Mouse (Mus musculus) hindbrain, embryonic 12.5 days (tissue): Measurements from ENCODE around the gene Polr2l. TPM values are rescaled to one million over a fixed set of nuclear protein-coding genes. Genes with fewer than 3 reads are reported as not detected.
A peak's percentile ranks its signal among the peaks of the same experiment; 100 is the strongest.

Experiments
- ATAC-seq: fragments of 200-750 bp; cut with Nextera tagmentation; 2 replicates; pipeline ENCODE4 v1.8.0; 2017; ENCODE audit warnings: moderate TSS enrichment; ENCODE audit not compliant: low FRiP score
- H3K27ac ChIP-seq: fragments of 300-500 bp; sonication (generic); 2 replicates; pipeline ENCODE4 v1.5.1; 2016; ENCODE audit warnings: mild to moderate bottlenecking
- H3K27me3 ChIP-seq: fragments of 300-500 bp; sonication (generic); 2 replicates; pipeline ENCODE4 v1.6.1; 2016; ENCODE audit warnings: mild to moderate bottlenecking
- H3K36me3 ChIP-seq: fragments of 300-500 bp; sonication (generic); 2 replicates; pipeline ENCODE4 v1.6.1; 2016; ENCODE audit warnings: mild to moderate bottlenecking
- H3K4me1 ChIP-seq: fragments of 300-500 bp; sonication (generic); 2 replicates; pipeline ENCODE4 v1.6.1; 2016
- H3K4me2 ChIP-seq: fragments of 300-500 bp; sonication (generic); replicated peaks from 2 replicates; pipeline ENCODE4 v1.6.1; 2016; ENCODE audit warnings: mild to moderate bottlenecking
- H3K4me3 ChIP-seq: fragments of 300-500 bp; sonication (generic); 2 replicates; pipeline ENCODE4 v1.5.1; 2016; ENCODE audit warnings: mild to moderate bottlenecking
- H3K9ac ChIP-seq: fragments of 300-500 bp; sonication (generic); 2 replicates; pipeline ENCODE4 v1.6.1; 2016; ENCODE audit warnings: mild to moderate bottlenecking, moderate library complexity
- H3K9me3 ChIP-seq: fragments of 300-500 bp; sonication (generic); replicated peaks from 2 replicates; pipeline ENCODE4 v1.6.1; 2016; ENCODE audit warnings: mild to moderate bottlenecking
- WGBS: fragments of 180-500 bp; shearing (Covaris S2); methylation state at CpG from one replicate; pipeline ENCODE4 v1.1.7; 2016; 5-methylcytosine and 5-hydroxymethylcytosine counted together
- polyA plus RNA-seq: library from polyadenylated mRNA; unstranded; fragments of >200 nt; fragmentation: Nextera tagmentation; extraction: Ambion mirVana; gene quantifications from 2 replicates; pipeline ENCODE4 v1.2.1, GENCODE M21; 2016

Polr2l gene
- polyA plus RNA-seq, 1 experiment from 2014 or later = 69.0 TPM

DNA sequence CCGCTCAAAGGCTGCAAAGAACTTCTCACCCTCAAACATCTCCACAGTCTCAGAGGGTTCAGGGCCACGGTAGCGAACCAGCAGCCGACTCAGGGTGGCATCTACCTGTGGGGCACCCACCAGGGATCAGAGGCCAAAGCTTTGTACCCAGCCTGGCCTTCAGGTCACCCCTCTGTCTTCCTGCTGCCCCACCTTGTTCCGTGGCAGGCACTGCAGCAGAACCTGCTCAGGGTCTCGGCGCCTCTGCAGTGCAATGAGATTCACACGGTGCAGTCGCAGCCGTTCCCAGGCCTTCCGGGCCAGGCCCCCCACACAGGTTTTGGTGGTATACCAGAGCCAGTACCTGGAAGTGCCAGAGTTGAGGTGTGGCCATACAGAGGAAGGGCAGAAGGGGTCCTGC, 35.1 kb downstream of the Polr2l start:
- ATAC-seq = no peak

DNA sequence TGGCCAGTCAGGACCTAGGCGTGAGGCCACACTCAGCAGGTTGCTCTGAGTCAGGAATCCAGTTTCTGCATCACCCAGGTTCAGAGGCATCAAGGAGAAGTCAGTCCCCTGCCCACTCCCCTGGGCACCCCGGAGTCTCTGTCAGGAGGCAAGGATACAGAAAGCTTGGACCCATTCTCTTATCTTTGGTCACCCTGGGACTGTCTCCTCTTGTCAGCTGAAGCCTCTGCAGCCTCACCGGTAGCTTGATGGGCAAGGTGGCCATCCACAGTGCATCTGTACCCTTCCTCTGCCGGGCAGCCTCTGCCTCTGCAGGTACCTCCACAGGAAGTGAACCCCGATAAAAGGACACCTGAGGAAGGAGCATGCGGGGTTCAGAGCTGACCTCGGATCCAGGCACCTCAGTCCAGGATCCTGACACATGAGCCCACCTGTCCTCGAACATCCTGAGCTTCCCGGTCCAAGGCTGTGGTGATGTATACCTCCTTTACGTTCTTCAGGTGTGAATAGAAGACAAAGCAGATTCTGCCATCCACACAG, 35.7 kb downstream of the Polr2l start:
- Histone ChIP-seq H3K27ac (no peak overlapping the region), H3K4me1 (peaks cover 50% of the 10 kb centered on the region), H3K9me3 (no peaks in the 10 kb centered on the region), H3K27me3 (no peaks in the 10 kb centered on the region), H3K4me2 (no peak overlapping the region), H3K9ac (no peak overlapping the region), H3K4me3 (no peak overlapping the region), H3K36me3 (peaks cover 22% of the 10 kb centered on the region)
- WGBS = 90% methylated on average over 10 of the region's 10 CpGs
- ATAC-seq = no peak

More for the DNA sequence above, 35.1 kb downstream of the Polr2l start:
- H3K27ac ChIP-seq = no peak overlapping the region
- no peak overlapping the region for H3K4me2 ChIP-seq
- H3K4me1 ChIP-seq = peaks cover 48% of the 10 kb centered on the region
- no peak overlapping the region for H3K4me3 ChIP-seq
- H3K9me3 ChIP-seq = no peaks in the 10 kb centered on the region
- H3K36me3 ChIP-seq = peaks cover 22% of the 10 kb centered on the region
- no peaks in the 10 kb centered on the region for H3K27me3 ChIP-seq
- WGBS = 93% methylated on average over 11 of the region's 11 CpGs
- no peak overlapping the region for H3K9ac ChIP-seq

GRCm38 (mm10) chr7:141438201-141438968, 36.5 kb downstream of the Polr2l start:
- Histone ChIP-seq H3K4me1 (peaks cover 53% of the 10 kb centered on the region), H3K4me3 (no peak overlapping the region), H3K9ac (no peak overlapping the region), H3K27ac (no peak overlapping the region), H3K27me3 (no peaks in the 10 kb centered on the region), H3K9me3 (no peaks in the 10 kb centered on the region), H3K36me3 (peaks cover 22% of the 10 kb centered on the region), H3K4me2 (no peak overlapping the region)
- no peak for ATAC-seq
- WGBS = 93% methylated on average over 12 of the region's 12 CpGs

GRCm38 (mm10) chr7:141437178-141438120, 37.5 kb downstream of the Polr2l start, which contains the start of gene Slc25a22:
Gene Slc25a22, minus strand, starts transcription at chr7:141437892.
- 6% methylated on average over 53 of the region's 53 CpGs for WGBS
- Histone ChIP-seq H3K27me3 (no peaks in the 10 kb centered on the region), H3K4me3 (peak within 1 kb of the TSS; percentile 54), H3K9me3 (no peaks in the 10 kb centered on the region), H3K4me1 (peaks cover 51% of the 10 kb centered on the region), H3K36me3 (peaks cover 32% of the 10 kb centered on the region), H3K27ac (peak within 1 kb of the TSS; percentile 73), H3K9ac (peak within 1 kb of the TSS; percentile 78), H3K4me2 (peak within 1 kb of the TSS; percentile 76)
- peak; percentile 75 for ATAC-seq

- 42% methylated on average over 2 of the region's 2 CpGs for WGBS
- Histone ChIP-seq H3K4me2 (peak overlapping the region; percentile 76), H3K9me3 (no peaks in the 10 kb centered on the region), H3K27me3 (no peaks in the 10 kb centered on the region), H3K27ac (peak overlapping the region; percentile 73; the same call in 1 of the 2 replicates), H3K9ac (peak overlapping the region; percentile 78), H3K4me3 (peak overlapping the region; percentile 54), H3K36me3 (peaks cover 41% of the 10 kb centered on the region), H3K4me1 (peaks cover 46% of the 10 kb centered on the region)
- ATAC-seq = no peak
These were observed 38.4 kb downstream of the Polr2l start for GRCm38 (mm10) chr7:141436523-141436892.

DNA sequence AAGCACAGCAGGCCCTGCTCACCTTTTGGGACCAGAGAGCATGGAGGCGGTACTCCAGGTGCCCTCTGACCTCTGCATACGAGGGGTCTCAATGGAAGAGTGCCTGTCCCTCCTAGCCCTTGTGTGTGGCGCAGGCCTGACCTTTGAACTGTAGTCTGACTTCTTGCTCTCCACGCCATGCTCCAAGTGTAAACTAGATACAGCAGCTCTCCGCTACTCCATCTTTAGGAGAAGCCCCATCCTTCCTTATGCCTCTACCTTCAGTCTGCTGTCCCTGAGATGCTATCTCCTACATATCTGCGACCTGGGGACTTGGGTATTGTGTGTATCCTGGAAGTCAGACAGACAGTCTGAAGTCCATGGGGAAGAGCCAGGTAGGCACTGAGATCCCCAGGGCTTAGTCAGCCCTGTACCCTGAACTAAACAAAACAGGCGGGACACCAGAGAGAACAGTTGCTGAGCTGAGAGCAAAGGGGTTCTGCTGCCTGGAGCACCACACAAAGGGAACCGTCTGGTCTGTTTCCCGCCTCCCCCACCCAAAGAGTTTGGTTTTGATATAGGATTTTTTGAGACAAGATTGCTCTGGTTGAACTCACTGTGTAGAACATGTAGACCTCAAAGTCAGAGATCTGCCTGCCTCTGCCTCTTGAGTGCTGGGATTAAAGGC, 38.9 kb downstream of the Polr2l start:
- peak overlapping the region; percentile 14 for H3K9ac ChIP-seq
- no peaks in the 10 kb centered on the region for H3K27me3 ChIP-seq
- H3K4me1 ChIP-seq = peaks cover 49% of the 10 kb centered on the region
- no peak overlapping the region for H3K27ac ChIP-seq
- ATAC-seq = no peak
- H3K4me3 ChIP-seq = no peak overlapping the region
- peak overlapping the region; percentile 76 for H3K4me2 ChIP-seq
- 69% methylated on average over 9 of the region's 9 CpGs for WGBS
- peaks cover 44% of the 10 kb centered on the region for H3K36me3 ChIP-seq
- H3K9me3 ChIP-seq = no peaks in the 10 kb centered on the region

DNA sequence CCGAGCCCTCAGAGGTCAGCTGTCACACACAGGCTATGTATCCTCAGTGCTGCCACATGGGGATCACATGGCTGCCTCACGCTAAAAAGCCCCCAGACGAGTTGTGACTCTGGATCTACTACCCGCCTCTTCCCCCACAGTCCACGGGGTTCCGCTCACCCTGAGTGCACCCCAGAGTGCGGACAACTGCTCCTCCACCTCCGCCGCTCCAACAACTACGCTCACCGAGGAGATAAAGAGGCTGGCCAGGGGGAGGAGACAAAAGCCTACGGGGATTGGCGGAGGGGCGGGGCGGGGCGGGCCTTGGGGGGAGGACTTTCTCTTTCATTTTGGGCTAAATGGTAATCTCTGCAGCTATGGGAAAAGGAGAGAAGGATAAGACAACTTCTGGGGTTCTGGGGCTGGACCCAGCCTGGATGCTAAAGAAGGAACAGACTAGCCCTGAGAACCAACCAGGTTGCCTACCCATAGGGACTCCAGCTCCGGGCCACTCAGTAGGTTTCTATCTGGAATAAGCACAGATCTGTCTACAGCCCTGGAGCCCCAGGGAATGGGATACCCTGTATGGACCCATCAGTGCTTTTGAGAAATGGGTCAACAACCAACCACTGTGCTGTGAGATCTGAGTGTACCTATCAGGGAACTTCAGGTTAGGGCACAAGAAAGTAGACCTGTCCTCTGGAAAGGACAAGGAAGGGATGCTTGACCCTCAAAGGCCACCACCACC, 39.6 kb downstream of the Polr2l start:
- WGBS = 7% methylated on average over 17 of the region's 17 CpGs
- Histone ChIP-seq H3K36me3 (peaks cover 50% of the 10 kb centered on the region), H3K4me3 (peak overlapping the region; percentile 53), H3K4me2 (peak overlapping the region; percentile 76), H3K4me1 (peaks cover 49% of the 10 kb centered on the region), H3K9me3 (no peaks in the 10 kb centered on the region), H3K27me3 (no peaks in the 10 kb centered on the region), H3K9ac (peak overlapping the region; percentile 80), H3K27ac (peak overlapping the region; percentile 83)
- ATAC-seq = peak; percentile 17

DNA sequence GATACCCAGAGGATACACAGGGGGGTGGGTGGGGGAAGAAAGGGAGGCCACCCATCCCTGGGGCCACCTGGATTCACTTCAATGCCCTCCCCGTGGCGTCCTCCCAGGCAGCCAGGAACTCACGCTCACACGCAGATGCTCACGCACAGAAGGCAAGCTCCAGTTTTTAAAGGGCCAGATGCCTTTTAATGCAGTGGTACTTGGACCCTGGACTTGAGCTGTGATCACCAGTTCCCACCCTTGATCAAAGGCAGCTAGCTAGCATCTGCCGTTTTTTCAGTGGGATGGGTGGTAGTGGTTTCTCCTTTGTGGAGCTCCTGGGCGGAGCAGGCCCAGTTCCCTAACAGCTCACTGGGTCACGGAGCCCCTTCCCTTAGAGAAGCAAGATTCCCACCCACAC, 40.5 kb downstream of the Polr2l start:
- H3K9me3 ChIP-seq = no peaks in the 10 kb centered on the region
- H3K9ac ChIP-seq = peak overlapping the region; percentile 80
- 13% methylated on average over 8 of the region's 8 CpGs for WGBS
- H3K27ac ChIP-seq = peak overlapping the region; percentile 83
- H3K4me1 ChIP-seq = peaks cover 54% of the 10 kb centered on the region
- peak overlapping the region; percentile 53 for H3K4me3 ChIP-seq
- peaks cover 44% of the 10 kb centered on the region for H3K36me3 ChIP-seq
- H3K27me3 ChIP-seq = no peaks in the 10 kb centered on the region
- H3K4me2 ChIP-seq = peak overlapping the region; percentile 76
- ATAC-seq = no peak

DNA sequence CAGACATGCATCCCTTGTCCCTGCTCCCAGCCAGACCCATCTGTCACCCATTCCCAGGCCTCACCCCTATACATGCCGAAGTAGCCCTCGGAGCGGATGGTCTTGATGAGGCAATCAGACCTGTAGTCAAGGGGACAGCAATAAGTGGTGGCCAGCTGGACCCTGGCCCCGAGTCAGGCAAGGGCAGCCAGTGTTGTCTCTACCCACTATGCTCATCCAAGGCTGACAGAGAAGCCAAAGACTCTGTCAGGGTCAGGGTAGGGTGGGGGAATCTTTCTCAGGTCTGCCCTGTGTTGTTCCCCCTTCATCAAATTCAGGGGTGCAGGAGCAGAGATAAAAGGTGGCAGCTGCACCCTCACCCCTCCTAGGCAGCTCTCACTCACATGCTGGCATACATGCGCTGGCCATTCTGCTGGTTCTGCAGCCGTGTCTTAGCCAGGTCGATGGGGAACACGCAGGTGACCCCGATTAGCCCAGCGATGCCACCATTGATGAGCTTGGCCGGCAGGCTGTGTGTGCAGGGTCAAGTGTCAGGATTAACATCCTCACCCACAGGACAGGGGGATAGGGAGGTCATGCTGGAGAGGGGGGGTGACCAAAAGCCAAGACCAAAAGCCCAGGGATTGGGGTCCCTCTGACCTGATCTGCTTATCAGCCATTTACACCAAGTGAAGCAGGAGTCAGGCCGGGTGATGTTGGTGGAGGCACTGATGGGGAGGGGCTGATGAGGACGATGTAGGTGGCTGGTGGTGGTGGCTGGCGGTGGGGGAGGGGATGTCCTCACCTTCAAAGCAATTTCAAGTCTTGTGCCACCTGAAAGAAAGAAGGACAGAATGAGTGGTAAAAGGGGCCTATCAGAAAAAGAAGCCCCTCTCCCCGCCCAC, 41.2 kb downstream of the Polr2l start:
- peak overlapping the region; percentile 76 for H3K4me2 ChIP-seq
- 77% methylated on average over 15 of the region's 15 CpGs for WGBS
- no peaks in the 10 kb centered on the region for H3K27me3 ChIP-seq
- H3K27ac ChIP-seq = peak overlapping the region; percentile 83
- peaks cover 61% of the 10 kb centered on the region for H3K4me1 ChIP-seq
- H3K9me3 ChIP-seq = no peaks in the 10 kb centered on the region
- peak overlapping the region; percentile 80 for H3K9ac ChIP-seq
- H3K36me3 ChIP-seq = peaks cover 39% of the 10 kb centered on the region
- H3K4me3 ChIP-seq = peak overlapping the region; percentile 53
- no peak for ATAC-seq

DNA sequence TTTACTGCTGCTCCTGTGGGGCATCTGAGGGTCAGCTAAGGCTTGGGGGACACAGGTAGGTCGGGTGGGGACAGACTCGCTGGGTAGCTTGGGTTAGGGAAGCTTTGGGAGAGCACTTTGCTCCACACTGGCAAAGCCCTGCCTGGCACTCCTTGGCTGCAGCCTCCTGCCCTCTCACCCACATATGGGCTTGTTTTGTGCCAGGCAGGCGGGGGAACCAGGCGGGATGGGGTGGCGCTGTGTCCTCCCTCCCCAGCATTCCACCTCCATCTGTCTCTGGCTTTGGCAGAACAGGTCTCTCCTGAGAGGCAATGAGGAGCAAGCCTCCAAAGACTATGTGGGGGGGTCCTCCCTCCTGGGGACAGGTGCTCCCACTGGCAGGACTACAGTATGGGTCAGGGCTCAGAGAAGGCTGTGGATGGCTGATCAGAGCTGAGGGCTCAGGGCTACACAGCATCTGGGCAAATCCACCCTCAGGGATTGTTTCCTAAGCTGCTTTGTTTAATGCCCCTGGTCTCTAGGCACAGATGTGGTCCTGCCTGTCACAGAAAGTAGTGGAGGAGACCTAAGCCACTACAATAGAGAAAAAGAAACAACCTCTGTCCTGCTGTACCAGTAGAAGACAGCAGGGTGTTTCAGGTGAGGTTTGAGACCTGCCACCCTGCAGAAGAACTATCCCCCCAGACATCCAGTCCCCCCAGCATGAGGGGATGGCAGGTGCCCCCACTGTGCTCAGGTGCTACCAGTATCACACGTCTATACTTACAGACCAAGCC, 42.0 kb downstream of the Polr2l start:
- Histone ChIP-seq H3K4me1 (peaks cover 67% of the 10 kb centered on the region), H3K27ac (no peak overlapping the region), H3K9me3 (no peaks in the 10 kb centered on the region), H3K4me3 (no peak overlapping the region), H3K4me2 (peak overlapping the region; percentile 76; the same call in 1 of the 2 replicates), H3K9ac (peak overlapping the region; percentile 80; the same call in 1 of the 2 replicates), H3K27me3 (no peaks in the 10 kb centered on the region), H3K36me3 (peaks cover 34% of the 10 kb centered on the region)
- no peak for ATAC-seq
- 86% methylated on average over 6 of the region's 6 CpGs for WGBS
